Mouse (Mus musculus): Measurements from ENCODE around the gene Col8a1.

Col8a1 gene

GRCm38 (mm10) chr16:57672251-57672650 lies 82.3 kb downstream of the Col8a1 start:
- DNase-seq (ENCODE audit: low read depth, low spot score), result no peak

- no peak for DNase-seq (ENCODE audit: low read depth, low spot score)
Observed at GRCm38 (mm10) chr16:57671637-57672036, 82.9 kb downstream of the Col8a1 start.

DNA sequence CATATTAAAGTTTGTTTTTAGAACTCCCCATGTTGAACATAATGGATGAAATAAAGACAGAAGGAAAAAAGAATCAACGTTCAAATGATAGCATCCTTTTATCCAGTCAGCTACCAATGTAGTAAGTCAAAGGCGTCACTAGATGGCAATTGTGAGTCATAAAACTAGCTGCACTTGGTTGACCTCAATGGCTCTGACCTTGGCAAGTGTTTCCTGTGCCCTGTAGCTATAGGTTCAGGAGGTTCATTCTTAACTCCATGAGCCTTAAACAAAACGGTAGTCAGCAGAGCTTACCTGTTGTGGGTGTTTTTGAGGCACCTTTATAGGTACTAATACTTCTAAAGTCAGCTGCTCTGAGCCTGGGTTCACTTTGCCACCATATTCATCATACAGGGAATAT lies 85.2 kb downstream of the Col8a1 start:
- DNase-seq (ENCODE audit: low read depth, low spot score), result peak; percentile 20

GRCm38 (mm10) chr16:57662661-57663060 lies 91.9 kb downstream of the Col8a1 start:
- no peak for DNase-seq (ENCODE audit: low read depth, low spot score)

- DNase-seq (ENCODE audit: low read depth, low spot score), result no peak
Observed at GRCm38 (mm10) chr16:57649888-57650287, 104.6 kb downstream of the Col8a1 start.

- DNase-seq (ENCODE audit: low read depth, low spot score), result no peak
Observed at GRCm38 (mm10) chr16:57641346-57641885, 113.1 kb downstream of the Col8a1 start.

DNA sequence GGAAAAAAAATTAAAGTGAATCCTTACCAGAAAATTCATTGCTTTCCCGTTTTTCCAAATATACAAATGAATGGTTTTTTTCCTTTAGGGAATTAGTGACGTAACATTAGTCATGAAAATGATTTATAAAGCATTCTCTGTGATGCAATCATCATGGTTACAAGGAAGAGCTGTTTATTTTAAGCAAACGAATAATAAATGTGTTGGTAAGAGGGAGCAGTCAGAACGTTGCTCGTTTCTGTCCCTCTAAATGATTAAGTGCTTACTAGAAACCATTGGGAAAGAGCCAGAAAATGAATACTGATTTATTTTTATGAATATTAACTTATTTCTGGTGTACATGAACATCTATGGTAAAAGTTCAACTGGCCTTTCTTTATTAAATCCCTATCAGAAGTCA lies 119.8 kb downstream of the Col8a1 start:
- DNase-seq (ENCODE audit: low read depth, low spot score), result no peak

- peak; percentile 51 for DNase-seq (ENCODE audit: low read depth, low spot score)
Observed at GRCm38 (mm10) chr16:57634191-57634590, 120.3 kb downstream of the Col8a1 start.

- no peak for DNase-seq (ENCODE audit: low read depth, low spot score)
Observed at GRCm38 (mm10) chr16:57611768-57612167, 142.8 kb downstream of the Col8a1 start.

DNA sequence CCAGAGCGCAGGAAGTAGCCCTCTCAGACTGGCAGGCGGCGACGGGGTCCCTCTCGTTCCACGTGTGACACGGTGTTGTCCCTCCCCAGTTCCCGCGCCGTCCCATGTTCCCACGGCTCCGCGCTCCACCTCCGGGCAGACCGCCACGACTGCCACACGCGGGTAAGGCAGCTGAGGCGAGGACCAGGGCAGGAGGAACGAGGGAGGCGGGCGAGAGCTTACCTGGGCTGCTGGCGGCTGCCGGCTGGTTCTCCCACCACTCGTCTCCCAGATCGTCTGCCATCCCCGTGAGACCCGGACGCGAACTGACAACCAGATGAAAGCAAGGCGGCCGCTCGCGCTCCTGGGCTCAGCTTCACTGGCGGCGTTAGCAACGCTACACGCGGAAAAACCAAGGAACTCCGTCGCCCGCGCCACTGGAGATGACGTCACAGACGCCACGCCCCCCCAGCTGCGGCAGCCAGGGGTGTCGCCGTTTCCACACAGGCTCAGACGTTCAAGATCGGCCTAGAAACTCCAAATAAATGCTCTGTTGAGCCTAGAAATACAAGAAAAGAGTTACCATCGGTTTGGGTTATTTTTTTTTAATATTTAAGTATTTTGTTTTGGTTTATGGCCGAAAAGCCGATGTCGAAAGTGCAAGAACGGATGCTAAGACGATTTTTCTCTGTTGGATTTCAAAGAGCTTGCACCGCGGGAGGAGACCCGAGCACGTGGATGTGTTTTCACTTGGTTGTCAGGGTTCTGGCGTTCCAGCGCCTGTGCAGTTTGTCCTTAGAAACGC lies 147.9 kb downstream of the Col8a1 start, which contains the start of gene Cmss1:
Cmss1 (minus strand) TSS at position 421 of the 784 bp plus-strand sequence.
- peak; percentile 78 for DNase-seq (ENCODE audit: low read depth, low spot score)

- no peak for DNase-seq (ENCODE audit: low read depth, low spot score)
Observed at GRCm38 (mm10) chr16:57601031-57601430, 153.5 kb downstream of the Col8a1 start.

DNA sequence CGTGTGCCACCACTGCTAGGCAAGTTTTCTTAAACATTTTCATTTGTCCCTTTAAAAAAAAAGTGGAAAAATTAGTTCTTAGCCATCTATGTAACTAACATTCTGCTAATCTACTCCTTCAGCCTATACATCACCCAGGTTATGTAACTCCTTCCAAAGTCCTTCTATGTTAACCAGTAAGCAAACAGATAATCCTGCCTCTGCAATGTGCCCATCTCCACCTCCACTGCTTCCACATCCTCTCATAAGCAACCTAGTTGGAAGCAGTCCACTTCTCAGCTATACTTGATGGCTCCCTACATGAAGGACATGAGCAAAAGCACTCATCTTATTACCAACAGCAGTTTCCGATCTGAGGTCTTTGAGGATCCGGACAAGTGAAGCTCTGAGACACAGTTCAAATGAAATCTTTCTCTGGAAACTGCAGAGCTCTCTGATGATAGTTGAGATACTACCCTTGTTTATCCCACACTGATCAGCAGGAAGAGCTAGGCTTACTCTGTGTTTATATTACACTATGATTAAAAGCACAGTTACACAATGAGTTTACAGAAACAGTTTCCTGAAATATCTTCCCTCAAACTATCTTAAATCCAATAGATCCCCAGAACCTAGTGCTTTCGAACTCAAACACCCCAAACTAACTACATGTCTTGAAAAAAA lies 157.1 kb downstream of the Col8a1 start:
- no peak for DNase-seq (ENCODE audit: low read depth, low spot score)

DNA sequence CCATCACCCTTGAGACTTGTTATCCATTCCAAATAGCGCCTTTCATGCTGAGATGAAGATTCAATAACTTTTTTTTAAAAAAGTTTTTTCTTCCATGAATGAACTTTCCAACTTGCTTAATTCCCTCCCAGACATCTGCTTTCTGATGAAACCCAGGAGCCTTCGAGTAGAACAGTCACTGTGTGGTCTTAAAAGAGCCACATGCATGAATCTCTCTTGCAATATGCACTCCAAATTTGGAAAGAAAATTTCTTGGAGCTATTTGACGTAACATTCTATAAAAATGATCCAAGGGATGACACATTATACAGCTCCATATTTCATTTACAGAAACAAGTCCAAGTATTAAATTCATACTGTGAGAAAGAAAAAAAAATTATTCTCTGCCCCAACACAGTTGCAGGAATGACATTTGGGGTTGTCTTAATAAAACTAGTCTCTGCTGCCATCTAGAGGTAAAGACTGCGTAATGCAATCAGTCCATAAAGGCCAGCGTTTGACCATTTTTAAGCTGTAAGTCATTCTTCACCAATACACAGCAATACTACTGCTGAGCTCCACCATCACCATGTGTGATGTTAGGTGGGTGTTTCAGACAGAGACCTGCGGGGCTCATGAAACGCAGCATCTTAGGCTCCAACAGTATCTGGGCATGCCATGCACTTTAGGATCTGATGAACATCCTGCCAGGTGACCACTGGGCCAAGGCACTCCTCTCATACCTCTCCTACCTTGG lies 160.9 kb downstream of the Col8a1 start:
- peak; percentile 47 for DNase-seq (ENCODE audit: low read depth, low spot score)

- no peak for DNase-seq (ENCODE audit: low read depth, low spot score)
Observed at GRCm38 (mm10) chr16:57585201-57585600, 169.3 kb downstream of the Col8a1 start.

DNA sequence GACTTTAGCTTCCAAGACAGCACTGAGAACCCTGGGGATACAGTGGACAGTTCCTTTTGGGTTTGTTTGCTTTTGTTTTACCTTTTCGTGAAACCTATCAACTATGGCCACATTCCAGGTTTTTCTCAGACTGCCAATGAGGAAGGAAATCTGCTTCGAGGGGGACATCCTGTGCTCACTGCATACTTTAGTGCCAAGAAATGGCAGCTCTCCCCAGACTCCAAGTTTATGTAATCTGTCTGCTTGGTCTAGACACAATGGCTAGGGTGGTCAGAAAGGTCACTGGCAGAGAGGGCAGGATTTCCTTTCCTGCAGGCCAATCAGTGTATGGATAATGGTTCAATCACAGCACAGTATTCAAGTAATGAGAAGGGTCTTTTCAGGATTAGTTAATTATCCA lies 172.5 kb downstream of the Col8a1 start:
- no peak for DNase-seq (ENCODE audit: low read depth, low spot score)

- DNase-seq (ENCODE audit: low read depth, low spot score), result no peak
Observed at GRCm38 (mm10) chr16:57580041-57580440, 174.5 kb downstream of the Col8a1 start.

GRCm38 (mm10) chr16:57577519-57577918 lies 177.0 kb downstream of the Col8a1 start:
- no peak for DNase-seq (ENCODE audit: low read depth, low spot score)

DNA sequence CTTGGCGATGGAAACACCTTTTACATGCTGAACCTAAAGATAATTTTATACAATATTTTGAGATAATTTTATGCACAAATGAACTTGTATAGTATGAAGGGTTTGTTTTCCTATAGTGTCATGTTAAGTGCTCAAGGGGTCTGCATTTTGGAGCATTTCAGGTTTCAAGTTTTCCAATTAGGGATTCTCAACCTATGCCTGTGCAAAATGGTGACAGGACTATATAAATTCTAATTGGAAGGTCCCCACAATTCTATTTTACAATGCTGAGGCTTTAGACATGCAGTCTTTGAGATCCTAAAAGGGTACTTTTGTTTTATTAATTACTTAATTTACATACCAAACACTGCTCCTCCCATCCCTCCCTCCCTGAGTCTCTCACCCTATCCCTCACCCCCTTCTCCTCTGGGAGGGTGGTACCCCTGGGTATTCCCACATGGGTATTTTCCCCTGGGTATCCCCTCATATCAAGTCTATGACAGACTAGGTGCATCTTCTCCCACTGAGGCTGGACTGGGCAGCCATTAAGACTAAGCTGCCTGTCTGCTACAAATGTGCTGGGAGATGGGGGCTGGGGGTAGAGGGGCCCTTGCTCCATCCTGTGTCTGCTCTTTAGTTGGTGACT lies 178.7 kb downstream of the Col8a1 start:
- no peak for DNase-seq (ENCODE audit: low read depth, low spot score)

Data from retina, postnatal 7 days (tissue).